Mouse (Mus musculus) cerebellum, adult 2 months (tissue): ENCODE results near the gene Dgcr2.

ENCODE experiments used
- CTCF ChIP-seq: fragments of 200-500 bp; IDR thresholded peaks from 2 replicates; pipeline ENCODE4 v1.5.1; 2011; ENCODE audit warnings: low read depth, mild to moderate bottlenecking, control low read depth, low read length, moderate library complexity, borderline replicate concordance; ENCODE audit not compliant: insufficient read depth
- POLR2A ChIP-seq: fragments of 200-500 bp; IDR thresholded peaks from 2 replicates; pipeline ENCODE4 v1.6.1; 2011; ENCODE audit warnings: low read length, control low read depth, borderline replicate concordance; ENCODE audit not compliant: insufficient read depth

- TF ChIP-seq POLR2A = no peak
- TF ChIP-seq CTCF = no peak
Measured at GRCm38 (mm10) chr16:17813173-17813572, 85.2 kb downstream of the Dgcr2 start.
